Mouse (Mus musculus) hindbrain, postnatal 0 days (tissue): ENCODE data around the gene Kif28. TPM values are rescaled to one million over a fixed set of nuclear protein-coding genes. Genes with fewer than 3 reads are reported as not detected.

ENCODE experiments used
- ATAC-seq: fragments of 200-750 bp; cut with Nextera tagmentation; 2 replicates; pipeline ENCODE4 v1.8.0; 2017; ENCODE audit warnings: mild to moderate bottlenecking, moderate TSS enrichment, moderate library complexity
- DNase-seq: peaks from one replicate; pipeline ENCODE4 v3.0.0-alpha.2; 2015; ENCODE audit warnings: low spot score
- H3K27ac ChIP-seq: fragments of 300-500 bp; sonication (generic); 2 replicates; pipeline ENCODE4 v1.5.1; 2014; ENCODE audit warnings: mild to moderate bottlenecking
- H3K27me3 ChIP-seq: fragments of 300-500 bp; sonication (generic); 2 replicates; pipeline ENCODE4 v1.6.1; 2014; ENCODE audit warnings: low read length, mixed read lengths; ENCODE audit not compliant: insufficient read depth
- H3K36me3 ChIP-seq: fragments of 300-500 bp; sonication (generic); 2 replicates; pipeline ENCODE4 v1.6.1; 2014; ENCODE audit warnings: low read length, mixed read lengths; ENCODE audit not compliant: insufficient read depth
- H3K4me1 ChIP-seq: fragments of 300-500 bp; sonication (generic); 2 replicates; pipeline ENCODE4 v1.6.1; 2014; ENCODE audit warnings: antibody characterized with exemption, low read length, mixed read lengths; ENCODE audit not compliant: insufficient read depth
- H3K4me2 ChIP-seq: fragments of 300-500 bp; sonication (generic); 2 replicates; pipeline ENCODE4 v1.6.1; 2014; ENCODE audit warnings: low read depth, mild to moderate bottlenecking, low read length, moderate library complexity, mixed read lengths
- H3K4me3 ChIP-seq: fragments of 300-500 bp; sonication (generic); 2 replicates; pipeline ENCODE4 v1.5.1; 2014; ENCODE audit warnings: low read length
- H3K9ac ChIP-seq: fragments of 300-500 bp; sonication (generic); replicated peaks from 2 replicates; pipeline ENCODE4 v1.6.1; 2014; ENCODE audit warnings: mild to moderate bottlenecking, low read length, moderate library complexity, mixed read lengths
- H3K9me3 ChIP-seq: fragments of 300-500 bp; sonication (generic); 2 replicates; pipeline ENCODE4 v1.6.1; 2016; ENCODE audit warnings: low read length, mixed read lengths
- CTCF ChIP-seq: IDR thresholded peaks from 2 replicates; pipeline ENCODE4 v1.5.1; 2016; ENCODE audit warnings: antibody characterized with exemption, control low read depth, low read depth
- WGBS: fragments of 180-500 bp; shearing (Covaris S2); extraction: QIAGEN DNeasy Blood & Tissue Kit; methylation state at CpG from one replicate; pipeline ENCODE4 v1.1.7; 2014; 5-methylcytosine and 5-hydroxymethylcytosine counted together
- polyA plus RNA-seq: library from polyadenylated mRNA; unstranded; fragments of >200 nt; fragmentation: Nextera tagmentation; extraction: Ambion mirVana; gene quantifications from 2 replicates; pipeline ENCODE4 v1.2.1, GENCODE M21; 2015
- total RNA-seq: library from RNA; depleted of rRNA; stranded (reverse); fragments of >200 nt; gene quantifications from 2 replicates; pipeline ENCODE4 v1.2.3, GENCODE M21; 2014

Gene Kif28
- total and polyA plus RNA-seq, 2 experiments from 2014 or later: 0.06 TPM; not detected in 1

DNA sequence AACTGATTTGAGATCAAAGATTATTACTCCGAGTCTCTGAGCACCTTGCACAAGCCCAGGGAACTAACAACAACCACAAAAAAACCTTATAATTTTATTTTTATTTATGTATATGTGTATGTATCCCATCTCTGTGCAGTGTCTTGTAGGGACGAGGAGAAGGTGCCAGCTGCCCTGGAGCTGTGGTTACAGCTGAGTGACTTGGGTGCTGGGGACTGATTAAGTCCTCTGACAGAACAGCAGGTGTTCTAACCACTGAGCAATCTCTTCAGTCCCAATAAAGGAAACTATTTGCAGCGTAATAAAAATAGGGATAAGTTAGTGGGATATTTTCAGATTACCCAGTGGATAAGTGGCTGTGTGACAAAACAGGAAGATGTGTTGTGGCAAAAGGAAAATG is 70.7 kb downstream of the Kif28 start:
- no peak overlapping the region for H3K4me3 ChIP-seq
- no peak overlapping the region for H3K27ac ChIP-seq
- DNase-seq: no peak
- H3K36me3 ChIP-seq: peaks cover 28% of the 10 kb centered on the region
- no peak for TF ChIP-seq CTCF
- no peaks in the 10 kb centered on the region for H3K27me3 ChIP-seq
- no peak for ATAC-seq
- peaks cover 9% of the 10 kb centered on the region for H3K4me1 ChIP-seq
- H3K9ac ChIP-seq: no peak overlapping the region
- no peaks in the 10 kb centered on the region for H3K9me3 ChIP-seq
- WGBS: 87% methylated on average over 3 of the region's 3 CpGs
- H3K4me2 ChIP-seq: no peak overlapping the region

DNA sequence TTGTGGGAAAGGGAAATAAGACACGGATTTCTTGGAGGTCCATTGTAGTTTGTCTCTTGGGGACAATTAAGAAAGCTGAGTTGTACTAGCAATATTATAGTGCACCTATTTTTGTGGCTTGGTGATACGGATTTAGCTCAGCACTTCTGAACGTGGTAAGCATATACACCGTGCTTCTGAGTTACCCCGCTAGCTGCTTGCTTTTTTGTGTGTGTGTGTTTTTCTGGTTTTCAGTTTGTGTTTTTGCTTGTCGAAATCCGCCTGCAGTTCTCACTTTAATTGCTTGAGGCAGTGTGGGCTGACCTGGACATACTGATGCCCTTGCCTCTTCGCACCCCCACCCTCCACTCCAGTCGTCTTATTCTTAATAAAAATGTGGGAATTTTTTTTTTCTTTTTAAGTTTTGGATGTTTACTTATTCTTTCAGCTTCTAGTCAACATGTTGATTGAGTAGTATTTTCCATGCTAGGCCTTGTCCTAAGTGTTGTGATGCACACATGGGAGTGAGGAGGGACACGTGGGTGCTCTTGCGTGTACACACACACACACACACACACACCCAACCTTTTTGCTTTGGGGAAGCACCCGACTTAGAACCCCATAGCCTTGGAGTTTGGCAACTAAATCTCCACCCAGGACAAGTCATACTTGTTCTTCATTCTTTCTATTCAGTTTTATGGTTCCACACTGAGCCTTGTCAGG is 76.1 kb downstream of the Kif28 start:
- ATAC-seq (peak; percentile 33), DNase-seq (peak; percentile 67)
- Histone ChIP-seq H3K4me2 (peak overlapping the region; percentile 83), H3K27me3 (no peaks in the 10 kb centered on the region), H3K27ac (peak overlapping the region; percentile 88), H3K36me3 (peaks cover 11% of the 10 kb centered on the region; the same call in 1 of the 2 replicates), H3K4me1 (peaks cover 13% of the 10 kb centered on the region), H3K4me3 (peak overlapping the region; percentile 91), H3K9ac (peak overlapping the region; percentile 86), H3K9me3 (no peaks in the 10 kb centered on the region)
- peak; percentile 53 for TF ChIP-seq CTCF
- 10% methylated on average over 12 of the region's 12 CpGs for WGBS

DNA sequence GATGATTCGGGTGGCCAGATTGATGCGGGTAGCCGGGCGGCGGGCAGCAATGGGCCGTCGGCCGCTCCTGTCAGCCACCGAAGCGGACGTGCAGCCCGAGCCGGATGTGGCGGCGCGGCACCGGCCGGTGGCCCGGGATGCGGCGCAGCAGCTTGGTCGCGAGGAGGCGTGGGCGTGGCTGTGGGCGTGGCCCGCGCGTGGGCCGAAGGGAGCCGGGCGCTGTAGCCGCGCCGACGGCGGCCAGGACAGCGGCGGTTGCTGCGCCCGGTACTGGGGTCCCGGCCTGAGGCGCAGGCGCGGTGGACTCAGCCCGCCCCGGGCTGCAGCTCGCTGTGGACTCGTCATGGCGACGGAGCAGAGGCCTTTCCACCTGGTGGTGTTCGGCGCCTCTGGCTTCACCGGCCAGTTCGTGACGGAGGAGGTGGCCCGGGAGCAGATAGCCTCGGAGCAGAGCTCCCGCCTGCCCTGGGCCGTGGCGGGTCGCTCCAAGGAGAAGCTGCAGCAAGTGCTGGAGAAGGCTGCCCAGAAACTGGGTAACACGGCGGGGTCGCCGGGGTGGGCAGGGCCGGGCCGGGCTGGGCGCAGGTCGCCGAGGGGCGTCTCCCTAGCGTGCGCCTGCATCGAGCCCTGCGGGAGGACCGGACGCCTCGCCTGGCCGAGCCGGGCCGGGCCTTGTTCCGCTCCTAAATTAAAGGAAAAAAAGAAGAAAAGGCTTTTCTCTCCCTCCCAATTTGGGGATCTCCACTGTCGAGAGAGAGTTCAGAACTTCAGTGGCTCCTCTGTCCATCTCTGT is 76.9 kb downstream of the Kif28 start, which contains the start of gene Sccpdh:
Gene Sccpdh (plus strand): TSS at position 198 of the 793 bp plus-strand sequence.
- H3K9ac ChIP-seq: peak within 1 kb of the TSS; percentile 86
- peak within 1 kb of the TSS; percentile 83 for H3K4me2 ChIP-seq
- peaks cover 7% of the 10 kb centered on the region; the same call in 1 of the 2 replicates for H3K36me3 ChIP-seq
- ATAC-seq: peak; percentile 96
- peak within 1 kb of the TSS; percentile 88 for H3K27ac ChIP-seq
- under 1% methylated on average over 80 of the region's 84 CpGs for WGBS
- H3K9me3 ChIP-seq: no peaks in the 10 kb centered on the region
- H3K4me1 ChIP-seq: peaks cover 13% of the 10 kb centered on the region
- H3K4me3 ChIP-seq: peak within 1 kb of the TSS; percentile 91
- no peak for TF ChIP-seq CTCF
- no peaks in the 10 kb centered on the region for H3K27me3 ChIP-seq
- DNase-seq: peak; percentile 93

DNA sequence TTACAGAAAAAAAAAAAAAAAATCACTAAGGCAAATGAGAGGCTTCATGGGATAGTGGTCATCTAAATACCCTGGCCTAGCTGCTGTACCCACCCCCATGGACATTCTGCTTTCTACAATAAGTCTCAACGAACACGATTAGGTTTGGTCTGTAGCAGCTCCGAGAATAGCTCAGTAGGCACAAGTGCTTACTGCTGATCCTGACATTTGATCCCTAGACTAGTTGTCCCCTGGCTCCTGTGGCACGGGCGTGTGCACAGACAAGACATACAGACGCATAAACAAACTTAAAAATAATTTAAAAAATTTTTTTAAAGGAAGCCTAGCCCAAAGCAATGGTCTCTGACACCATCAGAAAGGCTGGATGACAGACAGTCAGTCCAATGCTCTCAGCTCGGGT is 77.6 kb downstream of the Kif28 start:
- H3K4me3 ChIP-seq: peak overlapping the region; percentile 91
- no peaks in the 10 kb centered on the region for H3K9me3 ChIP-seq
- peak overlapping the region; percentile 86 for H3K9ac ChIP-seq
- peak overlapping the region; percentile 88 for H3K27ac ChIP-seq
- peaks cover 13% of the 10 kb centered on the region for H3K4me1 ChIP-seq
- ATAC-seq: 0 out of 2 replicates have a peak, but pooled peaks have one; percentile 8
- 2% methylated on average over 7 of the region's 7 CpGs for WGBS
- TF ChIP-seq CTCF: no peak
- peak overlapping the region; percentile 83 for H3K4me2 ChIP-seq
- H3K36me3 ChIP-seq: 0 out of 2 replicates have a peak, but pooled peaks cover 4% of the 10 kb centered on the region
- H3K27me3 ChIP-seq: no peaks in the 10 kb centered on the region
- DNase-seq: no peak

DNA sequence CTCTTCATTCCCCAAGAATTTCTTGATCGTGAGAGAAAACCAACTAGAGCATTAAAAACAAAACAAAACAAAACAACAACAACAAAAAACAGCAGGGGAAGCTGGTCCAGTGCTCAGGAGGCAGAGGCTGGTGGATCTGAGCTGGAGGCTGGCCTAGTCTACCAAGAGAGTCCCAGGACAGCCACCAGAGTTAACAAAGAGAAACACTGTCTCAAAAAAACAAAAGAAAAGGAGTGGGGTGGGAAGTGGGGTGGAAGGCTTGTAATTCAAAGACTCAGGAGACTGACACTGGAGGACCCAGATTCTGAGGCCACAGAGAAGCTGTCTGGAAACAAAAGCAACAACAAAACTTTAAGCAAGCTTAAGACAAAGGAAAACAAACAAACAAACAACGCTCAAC is 78.1 kb downstream of the Kif28 start:
- WGBS: 46% methylated on average over 2 of the region's 2 CpGs
- H3K27me3 ChIP-seq: no peaks in the 10 kb centered on the region
- ATAC-seq: no peak
- H3K36me3 ChIP-seq: 0 out of 2 replicates have a peak, but pooled peaks cover 4% of the 10 kb centered on the region
- H3K9me3 ChIP-seq: no peaks in the 10 kb centered on the region
- peak overlapping the region; percentile 83 for H3K4me2 ChIP-seq
- peak overlapping the region; percentile 91 for H3K4me3 ChIP-seq
- no peak overlapping the region for H3K27ac ChIP-seq
- TF ChIP-seq CTCF: no peak
- DNase-seq: no peak
- peaks cover 13% of the 10 kb centered on the region for H3K4me1 ChIP-seq
- H3K9ac ChIP-seq: peak overlapping the region; percentile 86; the same call in 1 of the 2 replicates

DNA sequence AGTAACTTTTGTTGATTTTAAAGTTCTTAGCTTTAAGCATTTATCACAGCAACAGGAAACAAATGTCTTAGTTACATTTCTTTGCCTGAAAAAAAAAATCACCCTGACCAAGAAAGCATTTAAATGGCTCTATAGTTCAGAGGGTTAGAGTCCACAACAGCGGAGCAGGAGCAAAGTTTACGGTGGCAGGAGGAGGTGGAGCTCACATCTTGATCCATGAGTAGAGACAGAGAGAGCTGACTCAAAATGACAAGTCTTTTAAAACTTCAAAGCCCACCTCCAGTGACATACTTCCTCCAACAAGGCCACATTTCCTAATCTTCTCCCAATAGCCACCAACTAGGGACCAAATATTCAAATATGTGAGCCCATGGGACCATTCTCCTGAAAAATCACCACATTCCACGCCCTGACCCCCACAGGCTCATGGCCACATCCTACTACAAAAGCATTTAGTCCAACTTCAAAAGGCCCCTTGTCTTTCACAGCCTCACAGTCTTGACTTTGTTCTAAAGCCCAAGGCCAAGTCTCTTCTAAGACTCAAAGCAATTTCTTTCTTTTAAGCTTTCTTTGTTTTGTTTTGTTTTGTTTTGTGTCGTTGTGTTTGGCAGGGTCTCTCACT is 80.7 kb downstream of the Kif28 start:
- H3K9ac ChIP-seq: no peak overlapping the region
- ATAC-seq (no peak), DNase-seq (no peak)
- no peak overlapping the region for H3K4me2 ChIP-seq
- H3K4me3 ChIP-seq: no peak overlapping the region
- peaks cover 5% of the 10 kb centered on the region for H3K4me1 ChIP-seq
- no peaks in the 10 kb centered on the region for H3K9me3 ChIP-seq
- no peaks in the 10 kb centered on the region for H3K27me3 ChIP-seq
- no peaks in the 10 kb centered on the region for H3K36me3 ChIP-seq
- TF ChIP-seq CTCF: no peak
- WGBS: 64% methylated on average over 4 of the region's 4 CpGs
- no peak overlapping the region for H3K27ac ChIP-seq
